Mouse (Mus musculus): Measurements from ENCODE around the gene Mad2l2. TPM values are rescaled to one million over a fixed set of nuclear protein-coding genes. Genes with fewer than 3 reads are reported as not detected.

Gene Mad2l2
- polyA plus RNA-seq, 1 experiment from 2014 or later: 47.6 TPM

DNA sequence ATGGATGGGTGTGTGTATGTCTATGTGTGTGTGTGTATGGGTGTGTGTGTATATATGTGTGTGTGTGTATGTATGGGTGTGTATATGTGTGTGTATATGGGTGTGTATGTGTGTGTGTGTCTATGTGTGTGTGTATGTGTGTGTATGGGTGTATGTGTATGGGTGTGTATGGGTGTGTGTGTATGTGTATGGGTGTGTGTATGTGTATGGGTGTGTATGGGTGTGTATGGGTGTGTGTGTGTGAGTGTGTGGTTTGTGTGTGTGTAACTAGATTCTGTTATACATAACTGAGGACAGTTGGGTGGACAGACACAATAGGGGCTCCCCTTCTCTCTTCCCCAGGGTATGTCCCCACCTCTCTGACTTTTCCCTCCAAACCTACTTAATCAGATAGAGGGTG lies 64.2 kb downstream of the Mad2l2 start:
- Histone ChIP-seq H3K27ac (ENCODE audit: low read length) (no peak overlapping the region), H3K4me3 (ENCODE audit: low read length) (no peak overlapping the region), H3K9ac (ENCODE audit: low read length) (no peak overlapping the region), H3K9me3 (ENCODE audit: control insufficient read depth, low read length) (no peaks in the 10 kb centered on the region), H3K36me3 (ENCODE audit: control insufficient read depth, insufficient read depth, low read length) (no peaks in the 10 kb centered on the region), H3K27me3 (ENCODE audit: control insufficient read depth, insufficient read depth, low read depth, low read length) (no peaks in the 10 kb centered on the region), H3K4me1 (replicated peaks; ENCODE audit: control insufficient read depth, insufficient read depth, low read length) (no peaks in the 10 kb centered on the region), H3K4me2 (ENCODE audit: low read depth, low read length) (no peak overlapping the region)
- ATAC-seq (ENCODE audit: low read depth): no peak

Small RNAs within 50 kb of the gene (microRNA-seq; reads per million reads assigned to microRNA genes)
- gene Mir7022: not detected

Other genes with a start within 250 kb of the Mad2l2 start
- gene Mfn2, start 225.7 kb upstream of the Mad2l2 start, polyA plus RNA-seq (2015; fragmentation: Nextera tagmentation; extraction: Ambion mirVana): 34.6 and 36.6 TPM in 2 replicates
- 50.8 and 51.4 TPM in 2 replicates for gene Plod1, start 193.6 kb upstream of the Mad2l2 start, polyA plus RNA-seq (2015; fragmentation: Nextera tagmentation; extraction: Ambion mirVana)
- 9.2 and 11.7 TPM in 2 replicates for gene 2510039O18Rik, start 189.5 kb upstream of the Mad2l2 start, polyA plus RNA-seq (2015; fragmentation: Nextera tagmentation; extraction: Ambion mirVana)
- gene Nppb, start 144.6 kb upstream of the Mad2l2 start, polyA plus RNA-seq (2015; fragmentation: Nextera tagmentation; extraction: Ambion mirVana): 2.9 and 4.2 TPM in 2 replicates
- gene Nppa, start 129.7 kb upstream of the Mad2l2 start, polyA plus RNA-seq (2015; fragmentation: Nextera tagmentation; extraction: Ambion mirVana): 122 and 163 TPM in 2 replicates
- gene Clcn6, start 91.6 kb upstream of the Mad2l2 start, polyA plus RNA-seq (2015; fragmentation: Nextera tagmentation; extraction: Ambion mirVana): 4.5 and 4.8 TPM in 2 replicates
- 21.3 and 26.2 TPM in 2 replicates for gene Mthfr, start 91.3 kb upstream of the Mad2l2 start, polyA plus RNA-seq (2015; fragmentation: Nextera tagmentation; extraction: Ambion mirVana)
- 16.3 and 17.8 TPM in 2 replicates for gene Agtrap, start 42.4 kb upstream of the Mad2l2 start, polyA plus RNA-seq (2015; fragmentation: Nextera tagmentation; extraction: Ambion mirVana)
- 0.08 and 0.10 TPM in 2 replicates for gene Draxin, start 314 bp downstream of the Mad2l2 start, polyA plus RNA-seq (2015; fragmentation: Nextera tagmentation; extraction: Ambion mirVana)
- 13.7 and 17.3 TPM in 2 replicates for gene Fbxo6, start 21.8 kb downstream of the Mad2l2 start, polyA plus RNA-seq (2015; fragmentation: Nextera tagmentation; extraction: Ambion mirVana)
- gene Fbxo44, start 30.1 kb downstream of the Mad2l2 start, polyA plus RNA-seq (2015; fragmentation: Nextera tagmentation; extraction: Ambion mirVana): 11.9 and 12.1 TPM in 2 replicates
- gene Fbxo2, start 30.2 kb downstream of the Mad2l2 start, polyA plus RNA-seq (2015; fragmentation: Nextera tagmentation; extraction: Ambion mirVana): 0.50 and 1.4 TPM in 2 replicates
- 0.04 and 0.08 TPM in 2 replicates for gene Disp3, start 157.6 kb downstream of the Mad2l2 start, polyA plus RNA-seq (2015; fragmentation: Nextera tagmentation; extraction: Ambion mirVana)